Mouse (Mus musculus): ENCODE measurements around the gene Vmn2r62. TPM values are rescaled to one million over a fixed set of nuclear protein-coding genes. Genes with fewer than 3 reads are reported as not detected.
"Not testable (repeated sequence)": the region's sequence is repeated elsewhere in the genome, so short reads cannot be mapped to it uniquely, and the experiment has no call there.

Vmn2r62 gene
- not detected for total RNA-seq (2021)
- long read RNA-seq, experiment 1: 0 reads
- long read RNA-seq, experiment 2: 0 reads

DNA sequence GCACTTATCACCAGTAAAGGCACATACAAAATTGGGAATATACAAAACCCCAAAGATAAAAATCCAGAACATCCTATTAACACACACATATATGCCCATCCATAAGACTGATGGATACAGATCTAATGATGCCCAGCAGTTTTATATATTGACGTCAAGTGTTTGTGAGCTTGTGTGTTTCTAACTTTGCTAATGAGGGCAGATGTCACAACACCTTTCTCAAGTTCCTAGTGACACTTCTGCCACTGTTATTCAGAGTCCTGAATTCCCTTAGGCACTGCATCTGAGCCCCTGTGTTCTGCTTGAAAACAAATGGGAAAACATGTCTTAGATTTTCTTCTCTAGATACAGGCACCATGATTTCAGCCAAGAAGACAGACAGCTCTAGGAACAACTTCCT lies at the start of gene Vmn2r62:
TSS of gene Vmn2r62 (minus strand) at position 101 of the 400 bp plus-strand sequence.
- intact Hi-C loops (cut with DNase I); DNase-seq: not testable (repeated sequence)

DNA sequence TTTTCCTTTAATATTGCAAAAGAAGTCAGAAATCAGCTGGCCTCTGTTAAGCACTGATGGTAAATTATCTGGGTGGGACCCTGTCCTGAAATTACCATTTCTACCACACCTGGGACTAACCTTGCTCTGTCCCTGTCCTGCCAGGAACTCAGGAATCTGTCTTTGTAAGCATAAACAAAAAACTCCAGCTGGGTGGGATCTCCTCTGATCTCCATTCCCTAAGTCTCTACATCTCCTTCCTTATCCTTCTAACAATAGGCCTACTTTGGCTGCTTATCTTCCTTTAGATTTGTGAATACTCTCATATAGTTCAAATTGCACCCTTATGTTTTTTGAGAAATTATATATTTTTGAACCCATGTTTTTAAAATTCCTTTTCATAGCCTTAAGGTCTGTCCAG lies 45.0 kb upstream of the Vmn2r62 start:
- intact Hi-C loops (cut with DNase I): not testable (repeated sequence)

DNA sequence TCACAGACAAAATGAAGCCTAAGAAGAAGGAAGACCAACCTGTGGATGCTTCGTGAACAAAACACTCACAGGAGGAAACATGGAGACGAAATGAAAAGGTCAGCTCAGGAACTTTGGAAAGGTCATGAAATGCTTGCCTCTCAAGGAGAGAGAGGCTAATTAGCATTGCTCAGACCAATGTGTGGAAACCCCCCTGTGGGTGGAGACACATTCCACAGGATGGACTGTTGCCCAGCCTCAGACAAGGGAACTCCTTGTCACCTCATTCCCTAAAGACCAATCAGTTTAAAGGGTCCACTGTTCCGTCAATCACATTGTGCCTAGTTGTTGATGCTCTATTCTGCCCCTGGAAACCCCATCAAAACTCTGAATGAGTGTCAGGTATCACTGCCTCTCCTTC lies 38.9 kb upstream of the Vmn2r62 start:
- DNase-seq: no peak
- intact Hi-C loops (cut with DNase I): no loop called here

More for the DNA sequence above, 45.0 kb upstream of the Vmn2r62 start:
- not testable (repeated sequence) for DNase-seq

DNA sequence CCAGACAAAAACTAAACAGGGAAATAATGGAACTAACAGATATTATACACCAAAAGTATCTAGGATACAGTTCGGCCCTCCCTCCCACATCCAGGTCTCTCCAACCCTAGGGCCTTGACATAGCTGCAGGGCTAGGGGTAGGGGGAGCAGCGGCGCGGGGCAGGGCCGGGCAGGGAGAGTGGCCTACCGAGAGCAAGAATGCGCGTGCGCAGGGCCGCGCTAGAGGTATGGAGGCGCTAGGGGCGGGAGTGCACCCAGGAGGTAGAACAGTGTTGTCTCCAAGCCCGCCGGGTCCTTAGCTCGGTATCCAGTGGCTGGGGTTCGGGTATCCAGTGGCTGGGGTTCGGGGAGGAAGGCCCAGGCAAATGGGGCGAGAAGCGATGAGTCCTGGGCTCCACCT lies 43.5 kb downstream of the Vmn2r62 start:
- DNase-seq: no peak
- intact Hi-C loops (cut with DNase I): no loop called here

DNA sequence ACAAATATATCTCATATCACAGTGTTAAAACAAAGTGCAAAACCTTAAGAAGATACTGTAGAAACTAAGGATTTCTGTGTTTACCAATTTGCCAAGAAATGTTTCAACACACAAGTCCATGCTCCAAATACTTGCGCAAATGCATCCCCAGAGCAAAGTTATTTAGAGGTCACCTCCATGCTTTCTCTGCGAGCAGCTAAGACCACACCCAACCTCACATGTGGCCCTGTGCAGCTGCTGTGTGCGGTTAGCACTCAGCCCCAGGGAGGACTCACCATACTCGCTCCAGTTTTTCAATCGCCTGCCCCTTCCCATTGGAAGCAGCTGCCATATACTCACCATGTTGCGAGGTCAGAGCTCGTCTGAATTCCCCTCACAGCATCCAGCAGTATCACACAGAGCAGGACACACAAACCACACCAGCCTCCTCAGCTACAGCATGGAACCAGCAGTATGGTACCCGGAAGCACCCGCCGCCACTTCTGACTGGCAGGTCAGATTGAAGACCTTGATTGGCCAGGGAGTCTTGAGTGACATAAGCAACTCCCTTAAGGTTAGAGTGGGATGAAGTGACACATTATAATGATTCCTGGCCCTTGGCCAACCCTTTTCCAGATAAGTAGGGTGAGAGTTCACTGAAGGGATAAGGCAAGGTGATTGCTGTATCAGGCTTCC lies 54.7 kb downstream of the Vmn2r62 start:
- intact Hi-C loops (cut with DNase I): no loop called here
- DNase-seq: no peak

DNA sequence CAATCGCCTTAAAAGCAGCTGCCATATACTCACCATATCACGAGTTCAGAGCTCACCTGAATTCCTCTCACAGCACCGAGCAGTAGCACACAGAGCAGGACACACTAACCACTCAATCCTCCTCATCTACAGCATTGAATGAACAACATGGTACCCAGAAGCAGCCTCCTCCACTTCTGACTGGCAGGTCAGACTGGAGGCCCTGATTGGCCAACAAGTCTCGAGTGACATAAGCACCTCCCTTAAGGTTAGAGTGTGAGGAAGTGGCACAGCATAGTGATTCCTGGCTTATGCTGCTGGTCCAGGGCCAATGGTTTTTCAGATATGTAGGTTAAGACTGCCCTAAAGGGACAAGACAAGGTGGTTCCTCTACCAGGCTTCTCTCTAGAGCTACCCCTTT lies 66.4 kb downstream of the Vmn2r62 start, which contains the start of gene Gm17067:
TSS of gene Gm17067 (minus strand) at position 101 of the 400 bp plus-strand sequence.
- DNase-seq: not testable (repeated sequence)
- intact Hi-C loops (cut with DNase I): loop anchor here (5.0 kb wide), 1 partner anchor 130 kb away; no protein-coding TSS in a partner anchor

Other genes starting within 250 kb of the Vmn2r62 start
- not detected for gene Gm21028, start 214.9 kb downstream of the Vmn2r62 start, total RNA-seq (2021)
- under 1 TPM; 0.38 to 0.80 TPM for gene Zfp977, start 201.0 kb downstream of the Vmn2r62 start, total RNA-seq (2021)
- gene Zfp976, start 150.9 kb downstream of the Vmn2r62 start, total RNA-seq (2021): 1 to 10 TPM; 2.4 to 2.5 TPM
- 1 to 10 TPM; 5.0 to 5.4 TPM for gene Zfp975, start 100.8 kb downstream of the Vmn2r62 start, total RNA-seq (2021)
- not detected for gene Gm17067, start 66.5 kb downstream of the Vmn2r62 start, total RNA-seq (2021)
- gene Gm2381, start 73.7 kb upstream of the Vmn2r62 start, total RNA-seq (2021): not detected
- not detected for gene Vmn2r63, start 140.3 kb upstream of the Vmn2r62 start, total RNA-seq (2021)
- not detected for gene Gm9268, start 225.2 kb upstream of the Vmn2r62 start, total RNA-seq (2021)

Measured in heart, postnatal 14 days (tissue).